Mouse (Mus musculus) kidney, embryonic 16.5 days (tissue): ENCODE measurements at regions not wholly inside any gene's neighbourhood (a gene's known extent, or its start where the extent isn't known, plus 50 kb on each side); places are given as distances from the start of the nearest gene placed in this dataset.

Source experiments
- ATAC-seq: fragments of 200-750 bp; cut with Nextera tagmentation; 2 replicates; pipeline ENCODE4 v1.8.0; 2017; ENCODE audit warnings: moderate TSS enrichment; ENCODE audit not compliant: low FRiP score, low TSS enrichment
- H3K27ac ChIP-seq: fragments of 300-500 bp; sonication (generic); 2 replicates; pipeline ENCODE4 v1.5.1; 2014; ENCODE audit warnings: low read length
- H3K27me3 ChIP-seq: fragments of 300-500 bp; sonication (generic); 2 replicates; pipeline ENCODE4 v1.6.1; 2014; ENCODE audit warnings: low read length, control low read depth, mixed read lengths; ENCODE audit not compliant: insufficient read depth
- H3K36me3 ChIP-seq: fragments of 300-500 bp; sonication (generic); 2 replicates; pipeline ENCODE4 v1.6.1; 2014; ENCODE audit warnings: low read length, control low read depth, mixed read lengths; ENCODE audit not compliant: insufficient read depth
- H3K4me1 ChIP-seq: fragments of 300-500 bp; sonication (generic); 2 replicates; pipeline ENCODE4 v1.6.1; 2014; ENCODE audit warnings: low read length, control low read depth, mixed read lengths; ENCODE audit not compliant: insufficient read depth
- H3K4me2 ChIP-seq: fragments of 300-500 bp; sonication (generic); replicated peaks from 2 replicates; pipeline ENCODE4 v1.6.1; 2014; ENCODE audit warnings: low read depth, low read length
- H3K4me3 ChIP-seq: fragments of 300-500 bp; sonication (generic); 2 replicates; pipeline ENCODE4 v1.5.1; 2014; ENCODE audit warnings: mild to moderate bottlenecking, low read length
- H3K9ac ChIP-seq: fragments of 300-500 bp; sonication (generic); replicated peaks from 2 replicates; pipeline ENCODE4 v1.6.1; 2014; ENCODE audit warnings: low read length
- H3K9me3 ChIP-seq: fragments of 300-500 bp; sonication (generic); 2 replicates; pipeline ENCODE4 v1.6.1; 2016; ENCODE audit warnings: low read length, control low read depth
- WGBS: fragments of 180-500 bp; shearing (Covaris S2); extraction: QIAGEN DNeasy Blood & Tissue Kit; methylation state at CpG from one replicate; pipeline ENCODE4 v1.1.7; 2014; 5-methylcytosine and 5-hydroxymethylcytosine counted together

DNA sequence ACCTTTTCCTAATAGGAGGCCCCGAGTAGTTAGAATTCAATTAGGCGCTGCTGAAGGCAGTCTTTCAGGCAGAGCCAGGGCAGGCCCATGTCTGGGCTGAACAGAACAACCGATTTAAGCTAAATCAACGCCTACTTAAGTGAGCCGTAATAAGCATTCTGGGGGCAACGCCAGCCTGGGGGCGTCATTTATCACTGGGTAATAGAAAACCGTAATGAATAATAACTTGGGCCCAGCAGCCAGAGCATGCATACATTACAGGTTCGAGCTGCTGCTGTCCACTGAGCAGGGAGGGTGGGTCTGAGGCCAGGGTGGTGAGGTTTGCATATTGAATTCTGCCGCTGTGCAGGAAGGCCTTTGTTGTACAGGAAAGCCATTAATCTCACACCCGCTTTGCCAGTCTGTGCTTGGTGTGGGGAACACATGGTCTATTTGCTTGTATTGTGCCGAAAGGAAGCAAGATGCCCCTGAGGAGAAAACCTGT is 130.6 kb upstream of the 4930535I16Rik start:
- WGBS = 27% methylated on average over 12 of the region's 12 CpGs
- no peaks in the 10 kb centered on the region for H3K27me3 ChIP-seq
- no peak overlapping the region for H3K27ac ChIP-seq
- 0 out of 2 replicates have a peak, but pooled peaks cover 4% of the 10 kb centered on the region for H3K4me1 ChIP-seq
- 0 out of 2 replicates have a peak, but pooled peaks have one; percentile 65 for ATAC-seq
- no peaks in the 10 kb centered on the region for H3K36me3 ChIP-seq
- no peak overlapping the region for H3K4me3 ChIP-seq
- no peak overlapping the region for H3K9ac ChIP-seq
- no peak overlapping the region for H3K4me2 ChIP-seq
- no peaks in the 10 kb centered on the region for H3K9me3 ChIP-seq

DNA sequence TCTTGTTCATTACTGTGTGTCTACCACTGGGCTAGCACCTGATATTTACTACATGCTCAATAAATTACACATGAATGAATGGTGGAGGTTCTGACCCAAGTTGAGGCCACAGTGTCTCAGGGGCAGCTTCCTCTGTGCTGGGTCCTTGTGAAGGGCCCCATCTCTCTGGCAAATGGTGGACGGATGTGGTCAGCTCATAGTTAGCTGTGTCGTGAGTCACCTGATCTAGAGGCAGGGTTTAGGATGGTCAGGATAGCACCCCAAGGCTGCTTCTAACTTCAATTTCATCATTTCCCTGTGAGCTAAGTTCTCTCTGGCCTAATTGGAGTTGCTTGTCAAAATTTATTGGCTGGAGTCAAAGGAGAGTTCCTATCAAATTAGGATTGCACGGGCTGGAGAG is 130.1 kb upstream of the 4930535I16Rik start:
- Histone ChIP-seq H3K4me3 (no peak overlapping the region), H3K9me3 (no peaks in the 10 kb centered on the region), H3K4me2 (no peak overlapping the region), H3K27ac (no peak overlapping the region), H3K9ac (no peak overlapping the region), H3K27me3 (no peaks in the 10 kb centered on the region), H3K4me1 (0 out of 2 replicates have a peak, but pooled peaks cover 4% of the 10 kb centered on the region), H3K36me3 (no peaks in the 10 kb centered on the region)
- no peak for ATAC-seq
- WGBS = 40% methylated on average over 3 of the region's 3 CpGs

DNA sequence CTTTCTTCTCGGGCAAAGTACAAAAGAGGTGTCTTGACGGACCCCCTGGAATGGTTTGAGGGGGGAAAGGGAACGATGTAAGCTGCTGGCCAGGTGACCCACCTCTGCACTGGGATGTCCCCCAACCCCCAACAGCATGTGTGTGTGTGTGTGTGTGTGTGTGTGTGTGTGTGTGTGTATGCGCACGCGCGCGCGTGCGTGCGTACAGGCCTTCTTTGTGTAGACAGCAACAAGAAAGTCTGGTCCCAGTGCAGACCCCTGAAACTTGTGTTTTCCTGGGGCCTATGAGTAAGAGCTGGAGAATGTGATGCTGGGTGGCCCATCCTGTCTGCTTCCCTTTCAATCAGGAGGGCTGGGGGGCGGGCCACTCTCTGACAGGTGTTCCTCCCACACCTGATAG is 118.7 kb upstream of the 4930535I16Rik start:
- Histone ChIP-seq H3K4me1 (peaks cover 3% of the 10 kb centered on the region; the same call in 1 of the 2 replicates), H3K27ac (no peak overlapping the region), H3K9ac (no peak overlapping the region), H3K36me3 (no peaks in the 10 kb centered on the region), H3K4me3 (no peak overlapping the region), H3K9me3 (no peaks in the 10 kb centered on the region), H3K27me3 (peaks cover 26% of the 10 kb centered on the region), H3K4me2 (no peak overlapping the region)
- ATAC-seq = no peak
- WGBS = 60% methylated on average over 12 of the region's 12 CpGs

DNA sequence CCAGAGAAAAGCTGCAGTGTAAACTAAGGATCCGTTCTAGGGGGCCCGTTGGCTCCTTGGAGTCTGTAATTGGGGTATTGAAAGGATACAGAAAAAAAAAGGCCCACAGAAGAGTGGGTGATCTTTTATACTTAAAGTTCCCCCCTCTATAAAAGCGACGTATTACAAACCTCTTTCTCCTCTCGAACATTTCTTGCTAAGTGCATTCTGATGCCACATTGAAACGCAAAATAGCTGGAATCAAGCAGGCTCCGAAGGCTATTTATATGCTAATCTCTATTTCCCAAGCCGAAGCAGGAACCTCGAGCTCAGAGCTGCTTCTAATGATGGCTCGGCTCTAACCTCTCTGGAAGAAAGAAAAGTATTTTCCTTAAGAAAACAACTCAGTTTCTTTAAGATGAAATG is 117.8 kb upstream of the 4930535I16Rik start:
- WGBS = 16% methylated on average over 10 of the region's 10 CpGs
- H3K27me3 ChIP-seq = peaks cover 24% of the 10 kb centered on the region

DNA sequence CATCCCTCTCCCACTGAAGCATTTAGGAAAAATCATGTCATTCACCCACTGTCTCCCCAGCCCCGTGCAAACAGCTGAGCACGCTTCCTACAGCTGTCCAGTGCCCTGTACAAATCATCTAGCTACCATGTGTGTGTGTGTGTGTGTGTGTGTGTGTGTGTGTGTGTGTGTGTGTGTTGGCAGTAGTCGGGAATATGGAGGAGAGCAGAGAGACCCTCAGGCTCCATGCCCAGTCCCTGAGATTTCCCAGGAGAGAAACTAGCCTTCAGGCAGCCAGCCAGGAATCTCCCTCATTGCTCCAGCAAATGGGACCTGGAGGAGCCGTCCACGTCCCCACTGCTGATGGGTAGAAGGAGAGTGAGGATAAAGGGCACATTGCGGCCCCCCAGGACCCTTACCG is 117.4 kb upstream of the 4930535I16Rik start:
- Histone ChIP-seq H3K4me3 (no peak overlapping the region), H3K9ac (no peak overlapping the region), H3K4me1 (peaks cover 3% of the 10 kb centered on the region; the same call in 1 of the 2 replicates), H3K27ac (no peak overlapping the region), H3K27me3 (peaks cover 24% of the 10 kb centered on the region), H3K4me2 (no peak overlapping the region), H3K36me3 (no peaks in the 10 kb centered on the region), H3K9me3 (no peaks in the 10 kb centered on the region)
- ATAC-seq = 0 out of 2 replicates have a peak, but pooled peaks have one; percentile 46
- 24% methylated on average over 7 of the region's 7 CpGs for WGBS

More for the DNA sequence above, 117.8 kb upstream of the 4930535I16Rik start:
- no peaks in the 10 kb centered on the region for H3K36me3 ChIP-seq
- H3K4me3 ChIP-seq = no peak overlapping the region
- ATAC-seq = no peak
- no peaks in the 10 kb centered on the region for H3K9me3 ChIP-seq
- H3K9ac ChIP-seq = no peak overlapping the region
- H3K4me2 ChIP-seq = no peak overlapping the region
- H3K4me1 ChIP-seq = peaks cover 3% of the 10 kb centered on the region; the same call in 1 of the 2 replicates
- no peak overlapping the region for H3K27ac ChIP-seq

DNA sequence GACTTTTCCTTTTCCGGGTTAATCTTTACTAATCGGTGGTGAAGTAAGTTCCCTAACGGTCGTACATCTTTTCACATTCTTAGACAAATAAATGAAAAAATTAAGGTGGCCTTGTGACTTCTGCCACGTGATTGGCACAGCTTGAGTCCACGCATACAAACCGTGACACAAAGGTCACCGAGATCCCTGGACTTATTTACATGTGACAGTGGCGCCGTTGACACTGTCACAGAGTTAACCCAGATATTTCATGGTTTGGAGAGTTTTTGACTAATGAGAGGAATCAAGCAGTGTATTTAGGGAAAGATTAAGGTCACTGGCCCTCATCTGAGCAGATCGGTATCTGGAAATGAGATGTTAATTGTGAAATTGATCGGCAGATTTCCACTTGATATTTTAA is 110.2 kb upstream of the 4930535I16Rik start:
- Histone ChIP-seq H3K27me3 (no peaks in the 10 kb centered on the region; the same call in 1 of the 2 replicates), H3K27ac (no peak overlapping the region), H3K4me1 (no peaks in the 10 kb centered on the region), H3K9ac (no peak overlapping the region), H3K9me3 (no peaks in the 10 kb centered on the region), H3K36me3 (no peaks in the 10 kb centered on the region), H3K4me2 (no peak overlapping the region), H3K4me3 (no peak overlapping the region)
- WGBS = 81% methylated on average over 12 of the region's 12 CpGs
- ATAC-seq = no peak

DNA sequence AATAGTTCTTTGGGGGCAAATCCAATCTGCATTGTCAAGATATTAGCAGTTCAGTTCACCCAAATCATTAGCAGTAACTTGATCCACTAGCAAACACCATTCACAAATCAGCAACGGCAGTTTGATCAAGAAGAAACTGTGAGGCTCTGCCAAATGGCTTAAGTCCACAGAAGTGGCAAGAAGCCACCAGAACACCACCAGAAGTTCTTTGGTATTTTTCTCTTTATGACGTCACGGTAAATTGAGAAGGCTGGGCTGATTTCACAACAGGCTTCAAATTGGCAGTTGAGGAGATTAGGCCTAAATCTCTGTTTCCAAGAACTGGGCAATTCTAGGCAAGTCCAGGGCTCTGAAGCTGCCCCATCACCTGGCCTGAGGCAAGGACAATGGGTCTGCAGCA is 98.6 kb upstream of the 4930535I16Rik start:
- no peak overlapping the region for H3K4me3 ChIP-seq
- no peak overlapping the region for H3K27ac ChIP-seq
- WGBS = 48% methylated on average over 3 of the region's 3 CpGs
- no peak for ATAC-seq
- H3K9me3 ChIP-seq = no peaks in the 10 kb centered on the region
- H3K27me3 ChIP-seq = no peaks in the 10 kb centered on the region
- H3K4me1 ChIP-seq = no peaks in the 10 kb centered on the region
- H3K9ac ChIP-seq = no peak overlapping the region
- no peak overlapping the region for H3K4me2 ChIP-seq
- no peaks in the 10 kb centered on the region for H3K36me3 ChIP-seq

DNA sequence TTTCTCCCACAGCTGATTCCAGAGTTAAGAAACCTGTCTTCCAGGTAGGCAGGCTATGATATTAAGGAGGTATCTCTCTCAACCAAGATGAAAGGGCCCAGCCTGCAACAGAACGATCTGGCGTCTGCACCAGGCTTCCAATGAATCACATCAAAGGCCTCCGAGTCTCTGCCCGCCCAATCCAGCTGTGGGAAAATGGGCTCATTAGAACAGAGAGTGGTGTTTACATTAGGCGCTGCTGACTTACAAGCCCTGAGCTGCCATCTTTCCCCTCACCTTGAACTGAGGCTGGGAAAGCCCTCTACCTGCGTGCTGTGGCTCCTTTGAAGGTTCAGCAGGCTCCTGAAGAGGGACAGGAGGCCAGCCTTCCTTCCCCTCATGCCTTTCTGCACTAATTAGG is 97.5 kb upstream of the 4930535I16Rik start:
- no peaks in the 10 kb centered on the region for H3K4me1 ChIP-seq
- H3K4me3 ChIP-seq = no peak overlapping the region
- WGBS = 25% methylated on average over 6 of the region's 6 CpGs
- no peaks in the 10 kb centered on the region for H3K27me3 ChIP-seq
- H3K27ac ChIP-seq = no peak overlapping the region
- no peak overlapping the region for H3K4me2 ChIP-seq
- H3K36me3 ChIP-seq = no peaks in the 10 kb centered on the region
- no peak overlapping the region for H3K9ac ChIP-seq
- no peak for ATAC-seq
- no peaks in the 10 kb centered on the region for H3K9me3 ChIP-seq

DNA sequence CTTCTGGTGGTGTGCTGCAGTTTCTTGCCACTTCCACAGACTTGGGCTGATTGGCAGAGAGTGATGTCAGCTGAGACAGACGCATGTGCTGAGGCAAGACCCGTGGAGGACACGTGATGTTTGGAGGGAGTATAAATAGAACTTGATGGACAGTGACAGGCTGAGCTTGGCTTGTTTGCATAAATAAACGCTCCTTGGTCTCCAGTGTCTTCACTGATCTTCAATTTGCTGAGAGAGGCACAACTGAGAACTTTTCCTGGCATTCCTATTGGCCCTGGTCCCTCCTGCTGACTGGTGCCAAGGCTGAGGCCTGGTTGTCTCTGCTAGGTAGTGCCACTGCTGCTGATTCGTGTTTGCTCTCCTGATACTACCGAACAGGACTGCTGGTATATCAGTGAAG is 94.6 kb upstream of the 4930535I16Rik start:
- Histone ChIP-seq H3K9me3 (no peaks in the 10 kb centered on the region), H3K27me3 (no peaks in the 10 kb centered on the region), H3K36me3 (no peaks in the 10 kb centered on the region), H3K4me1 (no peaks in the 10 kb centered on the region), H3K27ac (no peak overlapping the region), H3K9ac (no peak overlapping the region), H3K4me3 (no peak overlapping the region), H3K4me2 (no peak overlapping the region)
- ATAC-seq = no peak
- 61% methylated on average over 6 of the region's 6 CpGs for WGBS

DNA sequence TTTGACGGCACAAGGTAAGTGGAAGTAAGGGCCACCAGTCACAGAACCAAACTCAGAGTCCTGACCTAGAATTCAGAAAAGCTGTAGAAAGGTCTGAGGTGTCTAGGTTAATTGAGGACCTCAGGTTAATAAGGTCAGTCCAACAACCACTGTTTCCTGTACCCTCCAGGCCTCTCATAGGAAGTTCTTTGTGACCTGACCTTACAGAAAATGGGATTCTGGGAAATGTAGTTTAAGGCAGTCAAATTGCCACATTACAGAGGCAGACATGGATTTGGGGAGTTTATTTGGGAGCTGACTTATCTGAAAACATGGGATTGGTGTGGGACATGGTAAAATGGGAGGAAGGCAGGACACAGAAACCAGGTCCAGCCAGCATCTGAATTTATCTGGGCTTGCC is 90.9 kb upstream of the 4930535I16Rik start:
- Histone ChIP-seq H3K4me3 (no peak overlapping the region), H3K27me3 (no peaks in the 10 kb centered on the region), H3K9ac (no peak overlapping the region), H3K4me2 (no peak overlapping the region), H3K9me3 (no peaks in the 10 kb centered on the region), H3K27ac (no peak overlapping the region), H3K4me1 (no peaks in the 10 kb centered on the region), H3K36me3 (no peaks in the 10 kb centered on the region)
- WGBS = 91% methylated on average over 1 of the region's 1 CpGs
- ATAC-seq = no peak
